Mouse (Mus musculus) kidney, postnatal 0 days (tissue): Measurements from ENCODE around the gene Zbtb18. TPM values are rescaled to one million over a fixed set of nuclear protein-coding genes. Genes with fewer than 3 reads are reported as not detected.
"Not testable (repeated sequence)": the region's sequence is repeated elsewhere in the genome, so short reads cannot be mapped to it uniquely, and the experiment has no call there.

ENCODE experiments used
- ATAC-seq: fragments of 200-750 bp; cut with Nextera tagmentation; replicated peaks from 2 replicates; pipeline ENCODE4 v1.8.0; 2017; ENCODE audit warnings: low read depth, moderate number of reproducible peaks, moderate TSS enrichment, moderate library complexity; ENCODE audit not compliant: low FRiP score
- DNase-seq: peaks from one replicate; pipeline ENCODE4 v3.0.0-alpha.2; 2016; ENCODE audit warnings: low spot score
- H3K27ac ChIP-seq: fragments of 300-500 bp; sonication (generic); 2 replicates; pipeline ENCODE4 v1.5.1; 2014; ENCODE audit warnings: mild to moderate bottlenecking
- H3K27me3 ChIP-seq: fragments of 300-500 bp; sonication (generic); 2 replicates; pipeline ENCODE4 v1.6.1; 2014; ENCODE audit warnings: low read length, mixed read lengths; ENCODE audit not compliant: insufficient read depth
- H3K36me3 ChIP-seq: fragments of 300-500 bp; sonication (generic); 2 replicates; pipeline ENCODE4 v1.6.1; 2014; ENCODE audit warnings: low read length, mixed read lengths; ENCODE audit not compliant: insufficient read depth
- H3K4me1 ChIP-seq: fragments of 300-500 bp; sonication (generic); replicated peaks from 2 replicates; pipeline ENCODE4 v1.6.1; 2014; ENCODE audit warnings: antibody characterized with exemption, low read length, mixed read lengths; ENCODE audit not compliant: insufficient read depth
- H3K4me2 ChIP-seq: fragments of 300-500 bp; sonication (generic); 2 replicates; pipeline ENCODE4 v1.6.1; 2014; ENCODE audit warnings: mild to moderate bottlenecking, low read length, moderate library complexity, mixed read lengths
- H3K4me3 ChIP-seq: fragments of 300-500 bp; sonication (generic); replicated peaks from 2 replicates; pipeline ENCODE4 v1.5.1; 2014; ENCODE audit warnings: low read depth, low read length
- H3K9ac ChIP-seq: fragments of 300-500 bp; sonication (generic); 2 replicates; pipeline ENCODE4 v1.6.1; 2014; ENCODE audit warnings: low read depth, low read length
- H3K9me3 ChIP-seq: fragments of 300-500 bp; sonication (generic); replicated peaks from 2 replicates; pipeline ENCODE4 v1.6.1; 2016; ENCODE audit warnings: low read length, inconsistent platforms, mixed read lengths
- CTCF ChIP-seq: IDR thresholded peaks from 2 replicates; pipeline ENCODE4 v1.5.1; 2016; ENCODE audit warnings: antibody characterized with exemption, low read depth, mild to moderate bottlenecking, moderate library complexity
- WGBS: fragments of 180-500 bp; shearing (Covaris S2); extraction: QIAGEN DNeasy Blood & Tissue Kit; methylation state at CpG from one replicate; pipeline ENCODE4 v1.1.7; 2014; 5-methylcytosine and 5-hydroxymethylcytosine counted together
- polyA plus RNA-seq: library from polyadenylated mRNA; unstranded; fragments of >200 nt; fragmentation: Nextera tagmentation; extraction: Ambion mirVana; gene quantifications from 2 replicates; pipeline ENCODE4 v1.2.1, GENCODE M21; 2015

The Zbtb18 gene
- polyA plus RNA-seq, 1 experiment from 2014 or later = 2.6 TPM

GRCm38 (mm10) chr1:177445461-177446130 is 3.4 kb downstream of the Zbtb18 start:
- H3K4me2 ChIP-seq = no peak overlapping the region
- H3K27ac ChIP-seq = no peak overlapping the region
- TF ChIP-seq CTCF = no peak
- WGBS = 63% methylated on average over 7 of the region's 7 CpGs
- no peak overlapping the region for H3K9ac ChIP-seq
- H3K27me3 ChIP-seq = no peaks in the 10 kb centered on the region
- H3K4me3 ChIP-seq = no peak overlapping the region
- H3K36me3 ChIP-seq = peaks cover 12% of the 10 kb centered on the region; the same call in 1 of the 2 replicates
- no peaks in the 10 kb centered on the region for H3K9me3 ChIP-seq
- DNase-seq (no peak), ATAC-seq (no peak)
- peaks cover 8% of the 10 kb centered on the region for H3K4me1 ChIP-seq

GRCm38 (mm10) chr1:177447086-177447485 is 4.9 kb downstream of the Zbtb18 start:
- Histone ChIP-seq H3K9ac (no peak overlapping the region), H3K27me3 (no peaks in the 10 kb centered on the region), H3K36me3 (peaks cover 12% of the 10 kb centered on the region; the same call in 1 of the 2 replicates), H3K4me2 (no peak overlapping the region), H3K9me3 (no peaks in the 10 kb centered on the region), H3K27ac (no peak overlapping the region), H3K4me3 (no peak overlapping the region), H3K4me1 (peaks cover 8% of the 10 kb centered on the region)
- TF ChIP-seq CTCF = no peak
- WGBS = 55% methylated on average over 9 of the region's 9 CpGs
- DNase-seq = no peak
- ATAC-seq = no peak

- Histone ChIP-seq H3K27me3 (no peaks in the 10 kb centered on the region), H3K9ac (no peak overlapping the region), H3K4me2 (no peak overlapping the region), H3K4me3 (no peak overlapping the region), H3K4me1 (peaks cover 8% of the 10 kb centered on the region), H3K9me3 (no peaks in the 10 kb centered on the region), H3K36me3 (peaks cover 12% of the 10 kb centered on the region; the same call in 1 of the 2 replicates), H3K27ac (no peak overlapping the region)
- no peak for DNase-seq
- 77% methylated on average over 12 of the region's 12 CpGs for WGBS
- no peak for TF ChIP-seq CTCF
- no peak for ATAC-seq
These were observed 5.5 kb downstream of the Zbtb18 start for GRCm38 (mm10) chr1:177447541-177448111.

- no peak overlapping the region for H3K27ac ChIP-seq
- no peak overlapping the region for H3K9ac ChIP-seq
- DNase-seq (no peak), ATAC-seq (no peak)
- TF ChIP-seq CTCF = no peak
- peaks cover 12% of the 10 kb centered on the region; the same call in 1 of the 2 replicates for H3K36me3 ChIP-seq
- no peaks in the 10 kb centered on the region for H3K27me3 ChIP-seq
- H3K4me3 ChIP-seq = no peak overlapping the region
- WGBS = 95% methylated on average over 25 of the region's 25 CpGs
- H3K4me1 ChIP-seq = peaks cover 8% of the 10 kb centered on the region
- H3K4me2 ChIP-seq = no peak overlapping the region
- H3K9me3 ChIP-seq = no peaks in the 10 kb centered on the region
These were observed 6.0 kb downstream of the Zbtb18 start for GRCm38 (mm10) chr1:177448121-177448561.

GRCm38 (mm10) chr1:177448921-177449320 is 6.8 kb downstream of the Zbtb18 start:
- ATAC-seq = no peak
- Histone ChIP-seq H3K9ac (no peak overlapping the region), H3K4me2 (no peak overlapping the region), H3K36me3 (peaks cover 12% of the 10 kb centered on the region; the same call in 1 of the 2 replicates), H3K27me3 (no peaks in the 10 kb centered on the region), H3K4me3 (no peak overlapping the region), H3K27ac (no peak overlapping the region), H3K4me1 (peaks cover 8% of the 10 kb centered on the region; the same call in 1 of the 2 replicates), H3K9me3 (no peaks in the 10 kb centered on the region)
- no peak for DNase-seq
- TF ChIP-seq CTCF = no peak
- 81% methylated on average over 2 of the region's 2 CpGs for WGBS

GRCm38 (mm10) chr1:177449857-177450256 is 7.7 kb downstream of the Zbtb18 start:
- WGBS = 81% methylated on average over 7 of the region's 7 CpGs
- H3K4me1 ChIP-seq, H3K4me3 ChIP-seq, H3K4me2 ChIP-seq, H3K27me3 ChIP-seq, DNase-seq, H3K9me3 ChIP-seq, ATAC-seq, H3K9ac ChIP-seq, H3K27ac ChIP-seq: not testable (repeated sequence)
- peaks cover 12% of the 10 kb centered on the region; the same call in 1 of the 2 replicates for H3K36me3 ChIP-seq
